Mouse (Mus musculus) hindbrain, embryonic 15.5 days (tissue): ENCODE measurements around the gene Calm2. TPM values are rescaled to one million over a fixed set of nuclear protein-coding genes. Genes with fewer than 3 reads are reported as not detected.
A peak's percentile ranks its signal among the peaks of the same experiment; 100 is the strongest.

Source experiments
- ATAC-seq: fragments of 200-750 bp; cut with Nextera tagmentation; 2 replicates; pipeline ENCODE4 v1.8.0; 2017; ENCODE audit warnings: low read depth, moderate number of reproducible peaks, moderate TSS enrichment; ENCODE audit not compliant: low FRiP score
- H3K27ac ChIP-seq: fragments of 300-500 bp; sonication (generic); replicated peaks from 2 replicates; pipeline ENCODE4 v1.5.1; 2015; ENCODE audit warnings: mild to moderate bottlenecking, inconsistent platforms
- H3K27me3 ChIP-seq: fragments of 300-500 bp; sonication (generic); 2 replicates; pipeline ENCODE4 v1.6.1; 2015; ENCODE audit warnings: control low read depth, inconsistent platforms
- H3K36me3 ChIP-seq: fragments of 300-500 bp; sonication (generic); 2 replicates; pipeline ENCODE4 v1.6.1; 2015; ENCODE audit warnings: control low read depth, inconsistent platforms
- H3K4me1 ChIP-seq: fragments of 300-500 bp; sonication (generic); replicated peaks from 2 replicates; pipeline ENCODE4 v1.6.1; 2015; ENCODE audit warnings: control low read depth, inconsistent platforms
- H3K4me2 ChIP-seq: fragments of 300-500 bp; sonication (generic); 2 replicates; pipeline ENCODE4 v1.6.1; 2015; ENCODE audit warnings: moderate library complexity, mild to moderate bottlenecking, inconsistent platforms
- H3K4me3 ChIP-seq: fragments of 300-500 bp; sonication (generic); 2 replicates; pipeline ENCODE4 v1.5.1; 2015; ENCODE audit warnings: mild to moderate bottlenecking, inconsistent platforms
- H3K9ac ChIP-seq: fragments of 300-500 bp; sonication (generic); 2 replicates; pipeline ENCODE4 v1.6.1; 2015; ENCODE audit warnings: inconsistent platforms
- H3K9me3 ChIP-seq: fragments of 300-500 bp; sonication (generic); 2 replicates; pipeline ENCODE4 v1.6.1; 2016; ENCODE audit warnings: control low read depth, inconsistent platforms
- WGBS: fragments of 180-500 bp; shearing (Covaris S2); methylation state at CpG from one replicate; pipeline ENCODE4 v1.1.7; 2015; 5-methylcytosine and 5-hydroxymethylcytosine counted together
- polyA plus RNA-seq: library from polyadenylated mRNA; unstranded; fragments of >200 nt; fragmentation: Nextera tagmentation; extraction: Ambion mirVana; gene quantifications from 2 replicates; pipeline ENCODE4 v1.2.1, GENCODE M21; 2015

The Calm2 gene
- polyA plus RNA-seq, 1 experiment from 2014 or later = 2,541 TPM

DNA sequence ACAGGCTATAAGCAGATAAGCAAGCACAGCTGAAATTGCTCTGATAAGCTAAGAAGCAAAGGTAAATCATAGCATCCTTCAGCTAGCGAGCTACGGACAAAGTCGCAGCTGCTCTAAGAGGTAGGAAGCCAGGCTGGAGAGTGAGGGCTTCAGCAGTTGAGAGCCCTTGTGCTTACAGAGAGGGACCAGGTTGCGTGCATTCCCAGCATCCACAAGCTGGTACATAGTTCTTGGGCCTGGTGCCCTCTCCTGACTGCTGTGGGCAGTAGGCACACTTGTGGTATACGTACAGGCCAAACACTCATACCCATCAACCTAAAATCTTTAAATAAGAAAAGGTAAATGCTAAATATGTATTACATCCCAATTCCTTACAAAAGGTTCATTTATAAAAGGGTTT, 14.0 kb downstream of the Calm2 start:
- Histone ChIP-seq H3K27me3 (no peaks in the 10 kb centered on the region), H3K9ac (no peak overlapping the region), H3K27ac (no peak overlapping the region), H3K4me2 (no peak overlapping the region), H3K4me3 (no peak overlapping the region), H3K36me3 (peaks cover 54% of the 10 kb centered on the region), H3K9me3 (no peaks in the 10 kb centered on the region), H3K4me1 (peaks cover 10% of the 10 kb centered on the region)
- WGBS = 94% methylated on average over 5 of the region's 5 CpGs
- no peak for ATAC-seq

DNA sequence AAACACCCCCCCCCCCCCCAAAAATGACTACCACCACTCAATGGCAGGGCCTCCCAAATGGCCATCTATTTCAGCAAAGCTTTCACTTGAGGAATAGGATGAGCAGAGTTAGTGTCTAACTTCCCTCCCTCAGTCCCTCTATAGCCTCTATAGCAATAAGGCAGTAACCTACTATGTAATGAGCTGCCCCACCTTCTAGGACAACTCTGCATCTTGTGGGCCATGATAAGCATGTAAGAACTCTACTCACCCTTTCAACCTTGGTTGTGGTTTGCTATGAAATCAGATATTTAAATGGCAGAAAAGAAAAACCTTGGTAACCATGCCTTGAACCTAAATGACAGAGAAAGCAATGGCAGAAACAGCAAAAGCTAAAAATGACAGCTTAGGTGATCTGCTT, 14.4 kb downstream of the Calm2 start:
- Histone ChIP-seq H3K4me1 (peaks cover 5% of the 10 kb centered on the region), H3K36me3 (peaks cover 54% of the 10 kb centered on the region), H3K9ac (no peak overlapping the region), H3K9me3 (no peaks in the 10 kb centered on the region), H3K4me2 (no peak overlapping the region), H3K27me3 (no peaks in the 10 kb centered on the region), H3K27ac (no peak overlapping the region), H3K4me3 (no peak overlapping the region)
- ATAC-seq = no peak

DNA sequence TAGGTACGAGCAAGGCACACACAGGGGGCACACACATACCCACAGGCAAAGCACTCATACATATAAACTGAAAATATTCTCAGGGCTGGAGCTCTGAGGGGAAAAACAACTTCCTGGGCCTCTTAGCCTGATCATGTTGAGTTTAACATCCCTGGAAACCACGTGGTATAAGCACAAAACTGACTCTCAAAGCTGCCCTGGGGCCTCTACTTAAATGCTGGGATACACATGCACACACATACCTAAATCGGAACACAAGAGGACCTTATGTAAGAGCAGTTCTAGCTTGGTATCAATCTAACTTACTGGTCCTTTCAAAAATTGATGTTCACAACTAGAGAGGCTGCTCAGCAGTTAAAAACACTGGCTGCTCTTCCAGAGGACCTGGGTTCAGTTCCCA, 17.3 kb downstream of the Calm2 start:
- no peaks in the 10 kb centered on the region for H3K9me3 ChIP-seq
- no peak overlapping the region for H3K4me2 ChIP-seq
- H3K4me3 ChIP-seq = no peak overlapping the region
- no peaks in the 10 kb centered on the region for H3K27me3 ChIP-seq
- peaks cover 39% of the 10 kb centered on the region for H3K36me3 ChIP-seq
- H3K4me1 ChIP-seq = no peaks in the 10 kb centered on the region
- 83% methylated on average over 3 of the region's 3 CpGs for WGBS
- H3K27ac ChIP-seq = no peak overlapping the region
- no peak overlapping the region for H3K9ac ChIP-seq
- no peak for ATAC-seq

DNA sequence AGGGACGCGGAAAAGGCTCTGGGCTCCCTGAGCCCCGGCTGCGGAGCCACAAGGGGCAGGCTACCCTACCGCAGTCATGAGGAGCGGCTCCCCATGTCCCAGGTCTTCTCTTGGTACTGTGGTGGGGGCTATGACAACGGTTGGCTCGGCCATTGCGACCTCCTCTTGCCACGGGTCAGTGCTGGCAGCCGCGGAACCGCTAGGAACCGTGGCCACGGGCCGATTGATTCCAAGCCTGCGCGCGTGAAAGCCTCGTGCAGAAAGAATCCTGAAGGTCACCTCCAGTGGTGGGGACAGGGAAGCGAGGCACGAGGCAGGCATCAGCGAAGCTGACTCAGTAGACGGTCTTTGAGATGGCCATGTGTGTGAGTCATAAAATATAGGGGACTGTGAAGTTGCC, 19.2 kb downstream of the Calm2 start, which contains the start of gene Stpg4:
TSS of gene Stpg4 (minus strand) at position 231 of the 400 bp plus-strand sequence.
- 56% methylated on average over 24 of the region's 24 CpGs for WGBS
- H3K9ac ChIP-seq = no peak within 1 kb of the TSS
- H3K4me3 ChIP-seq = no peak within 1 kb of the TSS
- ATAC-seq = 0 out of 2 replicates have a peak, but pooled peaks have one; percentile 23
- H3K36me3 ChIP-seq = peaks cover 21% of the 10 kb centered on the region
- H3K27me3 ChIP-seq = no peaks in the 10 kb centered on the region
- no peaks in the 10 kb centered on the region for H3K4me1 ChIP-seq
- H3K4me2 ChIP-seq = no peak within 1 kb of the TSS
- no peak within 1 kb of the TSS for H3K27ac ChIP-seq
- H3K9me3 ChIP-seq = no peaks in the 10 kb centered on the region

DNA sequence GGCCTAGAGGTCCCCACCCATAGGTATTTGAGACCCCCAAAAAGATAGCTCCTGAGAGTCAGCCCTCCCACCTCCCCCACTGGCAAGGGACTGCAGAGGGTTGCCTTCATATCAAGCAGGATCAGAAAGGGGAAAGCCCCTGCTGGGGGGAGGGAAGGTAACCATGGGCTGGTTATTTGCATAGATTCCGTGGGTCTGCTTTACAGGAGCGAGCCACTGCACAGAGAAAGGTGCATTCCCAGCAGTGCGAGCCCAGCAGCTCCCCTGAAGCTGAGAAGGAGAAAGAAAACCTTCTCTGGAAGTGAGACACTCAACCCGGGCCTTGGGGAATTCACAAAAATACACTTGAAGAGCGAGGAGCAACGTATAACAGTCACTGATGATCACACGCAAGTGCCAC, 28.7 kb downstream of the Calm2 start:
- no peaks in the 10 kb centered on the region for H3K4me1 ChIP-seq
- no peak overlapping the region for H3K27ac ChIP-seq
- no peaks in the 10 kb centered on the region for H3K9me3 ChIP-seq
- no peak overlapping the region for H3K4me2 ChIP-seq
- H3K36me3 ChIP-seq = no peaks in the 10 kb centered on the region
- H3K9ac ChIP-seq = no peak overlapping the region
- no peaks in the 10 kb centered on the region for H3K27me3 ChIP-seq
- ATAC-seq = no peak
- H3K4me3 ChIP-seq = no peak overlapping the region
- 76% methylated on average over 7 of the region's 7 CpGs for WGBS

DNA sequence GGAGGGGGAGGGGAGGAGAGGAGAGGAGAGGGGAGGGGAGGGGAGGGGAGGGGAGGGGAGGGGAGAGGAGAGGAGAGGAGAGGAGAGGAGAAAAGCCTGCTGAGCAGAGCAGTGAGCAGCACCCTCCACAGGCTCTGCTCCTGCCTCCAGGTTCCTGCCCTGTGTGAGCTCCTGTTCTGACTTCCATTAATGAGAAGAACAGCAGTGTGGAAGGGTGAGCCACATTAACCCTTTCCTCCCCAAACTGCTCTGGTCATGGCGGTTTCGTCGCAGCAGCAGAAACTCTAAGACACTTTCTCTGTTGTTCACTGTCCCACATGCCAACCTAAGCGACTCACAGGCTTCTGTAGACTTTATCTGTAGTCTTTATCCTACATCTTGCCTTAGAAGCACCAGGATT, 40.1 kb downstream of the Calm2 start:
- Histone ChIP-seq H3K4me1 (no peaks in the 10 kb centered on the region), H3K27me3 (no peaks in the 10 kb centered on the region), H3K9ac (no peak overlapping the region), H3K4me3 (no peak overlapping the region), H3K36me3 (no peaks in the 10 kb centered on the region), H3K9me3 (no peaks in the 10 kb centered on the region), H3K27ac (no peak overlapping the region), H3K4me2 (no peak overlapping the region)
- WGBS = 81% methylated on average over 4 of the region's 4 CpGs
- no peak for ATAC-seq

DNA sequence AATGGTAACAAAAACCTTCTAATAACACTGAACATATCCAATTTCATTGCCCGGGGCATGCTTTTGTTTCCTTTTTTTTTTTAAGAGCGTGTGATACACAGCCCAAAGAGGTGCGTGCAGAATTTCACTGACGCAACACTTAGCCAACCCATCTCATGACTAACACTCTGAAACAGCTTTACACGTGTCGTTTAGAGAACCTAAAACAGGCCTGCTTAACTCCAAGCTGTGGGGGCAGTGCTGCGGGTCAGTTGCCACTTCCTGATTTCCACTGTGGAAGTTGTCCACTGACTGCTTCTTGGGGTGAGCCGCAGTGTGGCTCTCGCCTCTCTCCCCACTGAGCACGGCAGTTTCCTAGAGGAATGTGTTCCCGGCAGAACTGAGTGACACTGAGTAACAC, 41.2 kb downstream of the Calm2 start:
- WGBS = 73% methylated on average over 11 of the region's 11 CpGs
- Histone ChIP-seq H3K4me2 (no peak overlapping the region), H3K27me3 (no peaks in the 10 kb centered on the region), H3K4me1 (no peaks in the 10 kb centered on the region), H3K27ac (no peak overlapping the region), H3K9ac (no peak overlapping the region), H3K9me3 (no peaks in the 10 kb centered on the region), H3K36me3 (no peaks in the 10 kb centered on the region), H3K4me3 (no peak overlapping the region)
- no peak for ATAC-seq

DNA sequence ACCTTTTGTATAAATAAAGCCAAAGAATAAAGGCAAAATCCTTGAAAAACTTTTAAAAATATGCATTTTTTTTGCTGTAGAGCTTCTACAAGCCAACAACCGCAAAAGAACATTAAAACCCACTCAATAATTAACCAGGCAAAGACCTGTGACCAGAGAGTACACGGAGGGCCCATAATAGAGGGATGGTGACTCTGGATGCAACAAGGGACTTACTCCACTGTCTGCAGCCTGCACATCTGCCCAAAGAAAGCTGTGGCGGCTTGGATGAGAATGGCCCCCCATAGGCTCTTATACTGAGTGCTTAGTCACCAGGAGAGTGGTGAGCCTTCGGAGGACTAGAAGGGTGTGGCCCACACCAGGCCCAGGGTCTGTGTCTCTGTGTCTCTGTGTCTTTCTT, 43.3 kb downstream of the Calm2 start:
- H3K9me3 ChIP-seq = no peaks in the 10 kb centered on the region
- no peak overlapping the region for H3K4me2 ChIP-seq
- H3K27ac ChIP-seq = no peak overlapping the region
- H3K4me3 ChIP-seq = no peak overlapping the region
- no peaks in the 10 kb centered on the region for H3K27me3 ChIP-seq
- H3K4me1 ChIP-seq = no peaks in the 10 kb centered on the region
- H3K36me3 ChIP-seq = no peaks in the 10 kb centered on the region
- 73% methylated on average over 4 of the region's 4 CpGs for WGBS
- H3K9ac ChIP-seq = no peak overlapping the region
- no peak for ATAC-seq

DNA sequence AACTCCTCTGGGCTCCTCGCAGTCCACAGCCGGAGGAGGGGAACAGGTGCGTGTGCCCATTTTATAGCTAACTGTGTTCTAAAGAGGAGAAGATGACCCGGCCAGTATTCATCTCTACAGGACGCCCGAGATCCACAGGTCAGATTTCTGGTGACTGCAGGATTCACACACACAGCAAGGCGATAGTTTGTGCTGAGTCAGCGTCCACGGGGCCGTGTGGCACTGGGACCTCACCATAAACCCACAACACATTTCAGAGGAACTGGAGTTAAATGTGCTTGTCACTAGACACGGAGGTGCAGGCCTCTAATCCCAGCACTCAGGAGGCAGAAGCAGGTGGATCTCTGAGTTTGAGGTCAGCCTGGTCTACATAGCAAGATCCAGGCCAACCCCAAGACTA, 44.3 kb downstream of the Calm2 start:
- H3K27me3 ChIP-seq = no peaks in the 10 kb centered on the region
- whole genome bisulfite sequencing = 88% methylated on average over 11 of the region's 11 CpGs
- no peak overlapping the region for H3K27ac ChIP-seq
- no peak overlapping the region for H3K4me2 ChIP-seq
- no peaks in the 10 kb centered on the region for H3K36me3 ChIP-seq
- no peak overlapping the region for H3K4me3 ChIP-seq
- no peaks in the 10 kb centered on the region for H3K9me3 ChIP-seq
- no peak overlapping the region for H3K9ac ChIP-seq
- no peak for ATAC-seq
- no peaks in the 10 kb centered on the region for H3K4me1 ChIP-seq

DNA sequence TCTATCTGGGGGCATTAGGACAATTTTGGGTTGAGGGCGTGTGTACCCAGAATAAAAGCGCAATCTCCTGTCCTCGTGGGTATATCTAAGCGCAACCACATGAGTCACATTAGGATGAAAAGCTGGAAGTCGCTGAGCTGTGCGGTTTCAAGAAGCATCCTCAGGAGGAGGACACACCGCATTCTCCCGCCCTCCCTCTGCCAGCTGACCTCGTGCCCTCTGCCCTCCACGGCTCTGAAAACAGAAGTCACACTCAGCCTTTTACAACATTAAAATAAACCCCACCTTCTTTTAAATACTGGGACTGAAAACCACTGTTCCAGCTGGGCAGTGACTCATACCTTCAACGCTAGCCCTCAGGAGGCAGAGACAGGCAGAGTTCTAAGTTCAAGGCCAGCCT, 49.6 kb downstream of the Calm2 start:
- H3K36me3 ChIP-seq = no peaks in the 10 kb centered on the region
- H3K4me2 ChIP-seq = no peak overlapping the region
- H3K9me3 ChIP-seq = no peaks in the 10 kb centered on the region
- no peak for ATAC-seq
- H3K27me3 ChIP-seq = no peaks in the 10 kb centered on the region
- H3K4me3 ChIP-seq = no peak overlapping the region
- H3K9ac ChIP-seq = no peak overlapping the region
- no peak overlapping the region for H3K27ac ChIP-seq
- H3K4me1 ChIP-seq = no peaks in the 10 kb centered on the region
- 68% methylated on average over 11 of the region's 11 CpGs for WGBS

DNA sequence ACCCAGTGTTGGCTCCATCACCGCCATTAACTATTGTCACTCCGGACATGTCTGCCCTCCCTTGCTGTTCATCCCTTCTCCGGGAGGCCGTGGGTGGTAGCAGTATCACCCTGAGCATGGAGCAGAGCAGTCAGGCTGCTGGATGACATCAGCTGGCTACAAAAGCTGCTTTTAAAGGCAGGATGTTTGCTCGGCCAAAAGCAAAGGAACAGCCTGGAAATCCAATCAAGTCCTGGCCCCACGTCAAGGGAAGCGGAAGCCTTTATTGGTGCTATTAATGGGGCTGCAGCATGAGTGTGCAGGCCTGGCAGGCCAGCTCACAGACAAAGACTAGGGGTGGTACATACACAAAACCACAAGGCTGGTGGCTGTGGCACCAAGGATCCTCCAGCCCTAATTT, 55.5 kb downstream of the Calm2 start:
- Histone ChIP-seq H3K27me3 (no peaks in the 10 kb centered on the region), H3K27ac (no peak overlapping the region), H3K36me3 (no peaks in the 10 kb centered on the region), H3K4me2 (no peak overlapping the region), H3K9ac (no peak overlapping the region), H3K4me1 (peaks cover 6% of the 10 kb centered on the region), H3K9me3 (no peaks in the 10 kb centered on the region), H3K4me3 (no peak overlapping the region)
- 58% methylated on average over 7 of the region's 7 CpGs for WGBS
- ATAC-seq = peak; percentile 57

DNA sequence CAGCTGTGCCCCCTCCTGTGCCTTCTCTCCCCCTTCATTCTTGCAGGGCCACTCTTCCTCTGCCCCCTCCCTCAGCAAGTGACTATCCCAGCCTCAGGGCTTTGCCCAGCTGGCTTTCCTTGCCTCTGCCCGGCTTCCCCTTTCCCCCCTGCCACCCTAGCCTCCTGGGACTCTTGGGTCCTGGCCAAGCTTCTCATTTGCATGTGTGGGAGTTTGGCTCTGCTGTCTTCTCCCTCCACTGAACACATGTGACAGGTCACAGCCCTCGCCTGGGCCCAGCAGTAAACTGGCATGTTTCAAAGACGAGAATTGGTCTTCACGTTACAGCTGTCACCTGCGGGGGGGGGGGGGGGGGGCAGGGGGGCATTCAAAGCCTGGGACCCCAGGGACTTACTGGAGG, 59.7 kb downstream of the Calm2 start:
- no peaks in the 10 kb centered on the region for H3K36me3 ChIP-seq
- no peak overlapping the region for H3K27ac ChIP-seq
- no peak overlapping the region for H3K4me3 ChIP-seq
- H3K9ac ChIP-seq = no peak overlapping the region
- 14% methylated on average over 3 of the region's 5 CpGs for WGBS
- no peak; the same call in 1 of the 2 replicates for ATAC-seq
- no peak overlapping the region for H3K4me2 ChIP-seq
- no peaks in the 10 kb centered on the region for H3K27me3 ChIP-seq
- H3K9me3 ChIP-seq = no peaks in the 10 kb centered on the region
- peaks cover 6% of the 10 kb centered on the region for H3K4me1 ChIP-seq

DNA sequence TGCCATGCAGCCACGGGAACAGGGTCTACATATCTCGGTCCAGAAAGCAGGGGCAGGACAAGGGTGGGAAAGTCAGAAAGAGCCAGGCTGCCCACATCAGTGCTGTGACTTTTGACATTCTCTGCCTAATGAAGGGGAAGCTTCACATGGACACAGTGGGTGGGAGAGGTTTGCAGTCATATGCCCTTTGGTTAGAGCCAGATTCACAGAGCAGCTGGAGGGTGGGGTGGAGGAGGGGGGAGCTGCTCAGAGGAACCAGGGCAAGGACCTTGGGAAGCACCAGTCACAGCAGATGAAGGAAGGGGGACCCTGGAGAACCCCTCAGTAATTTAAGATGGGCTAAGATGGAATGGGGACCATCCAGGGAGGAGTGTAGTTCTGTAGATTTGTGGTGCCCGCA, 60.9 kb downstream of the Calm2 start:
- no peaks in the 10 kb centered on the region for H3K9me3 ChIP-seq
- no peak overlapping the region for H3K4me2 ChIP-seq
- no peak overlapping the region for H3K9ac ChIP-seq
- H3K27me3 ChIP-seq = no peaks in the 10 kb centered on the region
- no peaks in the 10 kb centered on the region for H3K36me3 ChIP-seq
- peaks cover 8% of the 10 kb centered on the region for H3K4me1 ChIP-seq
- ATAC-seq = no peak
- no peak overlapping the region for H3K27ac ChIP-seq
- no peak overlapping the region for H3K4me3 ChIP-seq
- 64% methylated on average over 3 of the region's 3 CpGs for WGBS
